Mouse (Mus musculus): Measurements from ENCODE around the gene Rassf1. TPM values are rescaled to one million over a fixed set of nuclear protein-coding genes. Genes with fewer than 3 reads are reported as not detected.
"Not testable (repeated sequence)": the region's sequence is repeated elsewhere in the genome, so short reads cannot be mapped to it uniquely, and the experiment has no call there.

Gene Rassf1
- polyA plus RNA-seq, 1 experiment from 2014 or later: 54.1 TPM

- H3K36me3 ChIP-seq (ENCODE audit: control insufficient read depth, insufficient read depth, low read length): peaks cover 26% of the 10 kb centered on the region
- peak overlapping the region; percentile 73 for H3K9ac ChIP-seq (replicated peaks; ENCODE audit: low read depth, low read length)
- no peaks in the 10 kb centered on the region for H3K27me3 ChIP-seq (ENCODE audit: control insufficient read depth, insufficient read depth, low read length)
- no peaks in the 10 kb centered on the region for H3K9me3 ChIP-seq (ENCODE audit: control insufficient read depth, low read depth, low read length)
- H3K27ac ChIP-seq (ENCODE audit: low read length): peak overlapping the region; percentile 93
- under 1% methylated on average over 41 of the region's 41 CpGs for WGBS
- H3K4me2 ChIP-seq (replicated peaks; ENCODE audit: low read depth, low read length): peak overlapping the region; percentile 83
- H3K4me1 ChIP-seq (ENCODE audit: control insufficient read depth, insufficient read depth, low read length): peaks cover 25% of the 10 kb centered on the region
- ATAC-seq (ENCODE audit: insufficient number of reproducible peaks, insufficient read depth, low FRiP score, low read depth): peak; percentile 86
- peak overlapping the region; percentile 71 for H3K4me3 ChIP-seq (ENCODE audit: low read depth, low read length)
Observed at GRCm38 (mm10) chr9:107568331-107569261, 17.2 kb downstream of the Rassf1 start.

DNA sequence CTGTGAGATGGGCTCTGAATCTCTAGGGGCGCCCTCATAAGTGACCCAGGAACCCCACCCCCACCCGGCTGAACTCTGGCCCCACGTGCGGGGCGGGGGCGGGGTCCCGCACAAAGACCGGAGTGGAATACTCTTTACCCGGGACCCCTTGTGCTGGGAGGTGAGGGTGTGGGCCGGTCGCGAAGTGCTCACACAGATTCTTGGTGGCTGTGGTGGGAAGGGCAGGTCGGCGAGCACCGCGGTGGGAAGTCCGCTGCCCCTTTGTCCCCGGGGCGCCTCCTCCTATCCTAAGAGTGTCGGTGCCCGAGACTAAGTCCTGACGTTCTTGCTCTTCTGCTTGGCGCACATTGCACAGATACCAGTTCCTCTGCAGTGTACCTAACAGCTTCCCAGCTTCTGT, 17.9 kb downstream of the Rassf1 start:
- no peaks in the 10 kb centered on the region for H3K9me3 ChIP-seq (ENCODE audit: control insufficient read depth, low read depth, low read length)
- H3K4me1 ChIP-seq (ENCODE audit: control insufficient read depth, insufficient read depth, low read length): peaks cover 20% of the 10 kb centered on the region
- H3K4me2 ChIP-seq (replicated peaks; ENCODE audit: low read depth, low read length): peak overlapping the region; percentile 83
- peak overlapping the region; percentile 93 for H3K27ac ChIP-seq (ENCODE audit: low read length)
- under 1% methylated on average over 23 of the region's 23 CpGs for WGBS
- no peaks in the 10 kb centered on the region for H3K27me3 ChIP-seq (ENCODE audit: control insufficient read depth, insufficient read depth, low read length)
- peak overlapping the region; percentile 71 for H3K4me3 ChIP-seq (ENCODE audit: low read depth, low read length)
- ATAC-seq (ENCODE audit: insufficient number of reproducible peaks, insufficient read depth, low FRiP score, low read depth): peak; percentile 7; the same call in 1 of the 2 replicates
- peaks cover 29% of the 10 kb centered on the region for H3K36me3 ChIP-seq (ENCODE audit: control insufficient read depth, insufficient read depth, low read length)
- H3K9ac ChIP-seq (replicated peaks; ENCODE audit: low read depth, low read length): peak overlapping the region; percentile 73

DNA sequence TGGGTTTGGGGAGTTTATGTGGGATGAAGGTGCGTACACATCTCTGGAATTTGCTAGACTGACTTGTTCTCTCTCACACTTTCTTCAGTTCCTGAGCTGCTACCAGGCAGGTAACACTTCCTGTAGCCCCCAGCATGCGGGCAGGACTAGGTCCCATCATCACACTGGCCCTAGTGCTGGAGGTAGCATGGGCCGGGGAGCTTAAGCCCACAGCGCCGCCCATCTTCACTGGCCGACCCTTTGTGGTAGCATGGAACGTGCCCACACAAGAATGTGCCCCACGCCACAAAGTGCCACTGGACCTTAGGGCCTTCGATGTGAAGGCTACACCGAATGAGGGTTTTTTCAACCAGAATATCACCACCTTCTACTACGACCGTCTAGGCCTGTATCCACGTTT, 18.7 kb downstream of the Rassf1 start:
- 32% methylated on average over 13 of the region's 13 CpGs for WGBS
- Histone ChIP-seq H3K27ac (ENCODE audit: low read length) (no peak overlapping the region; the same call in 1 of the 2 replicates), H3K9ac (replicated peaks; ENCODE audit: low read depth, low read length) (peak overlapping the region; percentile 73), H3K4me3 (ENCODE audit: low read depth, low read length) (peak overlapping the region; percentile 71), H3K27me3 (ENCODE audit: control insufficient read depth, insufficient read depth, low read length) (no peaks in the 10 kb centered on the region), H3K36me3 (ENCODE audit: control insufficient read depth, insufficient read depth, low read length) (peaks cover 29% of the 10 kb centered on the region), H3K4me2 (replicated peaks; ENCODE audit: low read depth, low read length) (peak overlapping the region; percentile 83), H3K4me1 (ENCODE audit: control insufficient read depth, insufficient read depth, low read length) (peaks cover 20% of the 10 kb centered on the region), H3K9me3 (ENCODE audit: control insufficient read depth, low read depth, low read length) (no peaks in the 10 kb centered on the region)
- ATAC-seq (ENCODE audit: insufficient number of reproducible peaks, insufficient read depth, low FRiP score, low read depth): no peak

- peaks cover 20% of the 10 kb centered on the region for H3K4me1 ChIP-seq (ENCODE audit: control insufficient read depth, insufficient read depth, low read length)
- ATAC-seq (ENCODE audit: insufficient number of reproducible peaks, insufficient read depth, low FRiP score, low read depth): no peak
- no peaks in the 10 kb centered on the region for H3K9me3 ChIP-seq (ENCODE audit: control insufficient read depth, low read depth, low read length)
- no peaks in the 10 kb centered on the region for H3K27me3 ChIP-seq (ENCODE audit: control insufficient read depth, insufficient read depth, low read length)
- peaks cover 29% of the 10 kb centered on the region for H3K36me3 ChIP-seq (ENCODE audit: control insufficient read depth, insufficient read depth, low read length)
- H3K4me2 ChIP-seq (replicated peaks; ENCODE audit: low read depth, low read length): peak overlapping the region; percentile 83
- H3K4me3 ChIP-seq (ENCODE audit: low read depth, low read length): peak overlapping the region; percentile 71; the same call in 1 of the 2 replicates
- WGBS: 80% methylated on average over 21 of the region's 21 CpGs
- no peak overlapping the region for H3K27ac ChIP-seq (ENCODE audit: low read length)
- 0 out of 2 replicates have a peak overlapping the region, but pooled peaks have one; percentile 73 for H3K9ac ChIP-seq (replicated peaks; ENCODE audit: low read depth, low read length)
Observed at GRCm38 (mm10) chr9:107570845-107571244, 19.5 kb downstream of the Rassf1 start.

DNA sequence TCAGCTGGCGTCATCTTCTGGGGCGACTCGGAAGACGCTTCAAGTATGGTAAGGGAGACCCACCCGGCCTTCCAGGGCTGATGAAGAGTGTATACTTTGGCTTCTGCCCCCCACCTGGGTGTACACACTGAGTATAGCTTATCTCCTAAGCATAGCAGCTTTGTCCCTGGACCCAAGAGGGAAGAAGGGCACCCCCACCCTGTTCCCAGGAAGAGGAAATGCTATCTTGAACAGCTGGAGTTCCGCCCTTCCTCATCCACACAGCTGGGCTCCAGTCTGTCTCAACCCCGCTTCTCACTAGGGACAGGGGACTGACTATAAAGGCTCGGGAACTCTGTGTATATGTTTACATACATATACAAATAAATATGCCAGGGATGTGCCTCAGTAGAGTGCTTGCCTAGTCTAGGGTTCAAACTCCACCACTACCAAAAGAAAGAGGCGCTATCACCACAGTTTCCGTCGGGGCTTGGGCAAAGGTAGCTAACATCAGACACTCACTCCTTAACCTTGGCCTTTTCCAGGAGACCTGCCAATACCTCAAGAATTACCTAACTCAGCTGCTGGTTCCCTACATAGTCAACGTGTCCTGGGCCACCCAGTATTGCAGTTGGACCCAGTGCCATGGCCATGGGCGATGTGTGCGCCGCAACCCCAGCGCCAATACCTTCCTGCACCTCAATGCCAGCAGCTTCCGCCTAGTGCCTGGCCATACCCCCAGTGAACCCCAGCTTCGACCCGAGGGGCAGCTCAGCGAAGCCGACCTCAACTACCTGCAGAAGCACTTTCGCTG, 20.4 kb downstream of the Rassf1 start:
- no peak for ATAC-seq (ENCODE audit: insufficient number of reproducible peaks, insufficient read depth, low FRiP score, low read depth)
- Histone ChIP-seq H3K4me2 (replicated peaks; ENCODE audit: low read depth, low read length) (peak overlapping the region; percentile 83), H3K4me3 (ENCODE audit: low read depth, low read length) (0 out of 2 replicates have a peak overlapping the region, but pooled peaks have one; percentile 6), H3K27me3 (ENCODE audit: control insufficient read depth, insufficient read depth, low read length) (no peaks in the 10 kb centered on the region), H3K9me3 (ENCODE audit: control insufficient read depth, low read depth, low read length) (no peaks in the 10 kb centered on the region), H3K27ac (ENCODE audit: low read length) (no peak overlapping the region), H3K36me3 (ENCODE audit: control insufficient read depth, insufficient read depth, low read length) (peaks cover 29% of the 10 kb centered on the region), H3K9ac (replicated peaks; ENCODE audit: low read depth, low read length) (no peak overlapping the region), H3K4me1 (ENCODE audit: control insufficient read depth, insufficient read depth, low read length) (peaks cover 25% of the 10 kb centered on the region)
- 90% methylated on average over 22 of the region's 22 CpGs for WGBS

DNA sequence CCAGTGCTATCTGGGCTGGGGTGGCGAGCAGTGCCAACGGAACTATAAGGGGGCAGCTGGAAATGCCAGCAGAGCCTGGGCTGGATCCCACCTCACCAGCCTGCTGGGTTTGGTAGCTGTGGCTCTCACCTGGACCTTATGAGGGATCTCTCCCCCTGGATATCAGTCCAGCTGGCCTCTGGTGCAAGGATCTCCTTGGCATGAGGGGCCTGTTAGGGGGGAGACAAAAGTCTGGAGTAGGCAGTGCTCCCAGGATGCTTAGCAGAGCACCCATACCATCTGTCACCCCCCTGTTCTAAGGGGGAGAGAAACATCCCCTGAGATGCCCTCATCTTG, 20.9 kb downstream of the Rassf1 start:
- H3K4me3 ChIP-seq (ENCODE audit: low read depth, low read length): no peak overlapping the region
- 100% methylated on average over 2 of the region's 2 CpGs for WGBS
- peaks cover 29% of the 10 kb centered on the region for H3K4me1 ChIP-seq (ENCODE audit: control insufficient read depth, insufficient read depth, low read length)
- no peaks in the 10 kb centered on the region for H3K9me3 ChIP-seq (ENCODE audit: control insufficient read depth, low read depth, low read length)
- no peak overlapping the region for H3K27ac ChIP-seq (ENCODE audit: low read length)
- H3K9ac ChIP-seq (replicated peaks; ENCODE audit: low read depth, low read length): no peak overlapping the region
- peaks cover 29% of the 10 kb centered on the region for H3K36me3 ChIP-seq (ENCODE audit: control insufficient read depth, insufficient read depth, low read length)
- no peak for ATAC-seq (ENCODE audit: insufficient number of reproducible peaks, insufficient read depth, low FRiP score, low read depth)
- no peaks in the 10 kb centered on the region for H3K27me3 ChIP-seq (ENCODE audit: control insufficient read depth, insufficient read depth, low read length)
- H3K4me2 ChIP-seq (replicated peaks; ENCODE audit: low read depth, low read length): no peak overlapping the region

GRCm38 (mm10) chr9:107573774-107574173, 22.4 kb downstream of the Rassf1 start:
- not testable (repeated sequence) for ATAC-seq (ENCODE audit: insufficient number of reproducible peaks, insufficient read depth, low FRiP score, low read depth); H3K27ac ChIP-seq (ENCODE audit: low read length)

DNA sequence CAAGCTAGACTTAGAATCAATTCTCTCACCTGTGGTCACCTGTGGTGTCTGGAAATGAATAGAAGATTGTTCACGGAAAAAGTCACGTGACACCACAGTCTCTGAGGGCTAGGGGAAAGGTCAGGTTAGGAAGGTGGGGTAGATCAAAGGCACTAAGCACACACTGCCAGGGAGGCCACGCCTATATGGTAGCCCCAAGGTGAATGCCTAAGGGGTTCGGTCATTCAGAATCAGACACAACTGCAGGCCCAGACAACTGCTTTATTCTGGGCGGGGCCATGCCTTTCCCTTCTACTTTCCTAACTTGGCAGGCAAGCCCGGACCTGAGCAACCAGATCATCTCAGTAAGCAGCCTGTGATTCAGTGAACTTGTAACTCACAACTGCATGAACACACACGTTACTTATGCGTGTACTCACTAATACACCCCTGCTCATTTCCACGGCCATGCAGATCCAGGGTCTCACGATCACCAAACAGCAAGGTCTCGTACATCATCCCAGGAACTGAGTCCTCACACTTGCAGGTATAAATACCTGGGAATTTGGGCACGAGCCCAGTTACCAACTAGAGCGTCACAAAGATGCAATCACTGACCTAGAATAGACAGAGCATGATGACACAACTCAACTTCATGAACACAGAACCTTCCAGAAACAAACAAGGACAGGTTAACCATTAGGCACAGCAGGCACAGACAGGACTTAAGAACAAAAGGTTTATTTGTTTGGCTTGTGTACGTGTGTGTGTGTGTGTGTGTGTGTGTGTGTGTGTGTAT, 24.4 kb downstream of the Rassf1 start:
- no peak overlapping the region for H3K9ac ChIP-seq (replicated peaks; ENCODE audit: low read depth, low read length)
- H3K4me3 ChIP-seq (ENCODE audit: low read depth, low read length): no peak overlapping the region
- peaks cover 23% of the 10 kb centered on the region for H3K4me1 ChIP-seq (ENCODE audit: control insufficient read depth, insufficient read depth, low read length)
- WGBS: 68% methylated on average over 14 of the region's 14 CpGs
- H3K36me3 ChIP-seq (ENCODE audit: control insufficient read depth, insufficient read depth, low read length): peaks cover 23% of the 10 kb centered on the region
- no peaks in the 10 kb centered on the region for H3K9me3 ChIP-seq (ENCODE audit: control insufficient read depth, low read depth, low read length)
- H3K27me3 ChIP-seq (ENCODE audit: control insufficient read depth, insufficient read depth, low read length): no peaks in the 10 kb centered on the region
- peak overlapping the region; percentile 80 for H3K27ac ChIP-seq (ENCODE audit: low read length)
- no peak overlapping the region for H3K4me2 ChIP-seq (replicated peaks; ENCODE audit: low read depth, low read length)
- ATAC-seq (ENCODE audit: insufficient number of reproducible peaks, insufficient read depth, low FRiP score, low read depth): peak; percentile 70

More at GRCm38 (mm10) chr9:107573774-107574173, 22.4 kb downstream of the Rassf1 start:
- H3K9ac ChIP-seq (replicated peaks; ENCODE audit: low read depth, low read length); H3K27me3 ChIP-seq (ENCODE audit: control insufficient read depth, insufficient read depth, low read length); H3K9me3 ChIP-seq (ENCODE audit: control insufficient read depth, low read depth, low read length); H3K4me3 ChIP-seq (ENCODE audit: low read depth, low read length); H3K4me2 ChIP-seq (replicated peaks; ENCODE audit: low read depth, low read length): not testable (repeated sequence)
- Histone ChIP-seq H3K4me1 (ENCODE audit: control insufficient read depth, insufficient read depth, low read length) (peaks cover 28% of the 10 kb centered on the region), H3K36me3 (ENCODE audit: control insufficient read depth, insufficient read depth, low read length) (peaks cover 29% of the 10 kb centered on the region)
- WGBS: 87% methylated on average over 6 of the region's 6 CpGs

All from stomach, embryonic 14.5 days (tissue).